Mouse (Mus musculus): Measurements from ENCODE around the gene Smg6. TPM values are rescaled to one million over a fixed set of nuclear protein-coding genes. Genes with fewer than 3 reads are reported as not detected.
"Not testable (repeated sequence)": the region's sequence is repeated elsewhere in the genome, so short reads cannot be mapped to it uniquely, and the experiment has no call there.

Gene Smg6
- polyA plus RNA-seq, 1 experiment from 2014 or later, result 17.1 TPM

- Histone ChIP-seq H3K36me3 (replicated peaks) (no peaks in the 10 kb centered on the region), H3K4me3 (peak within 1 kb of the TSS; percentile 44), H3K9me3 (no peaks in the 10 kb centered on the region), H3K27me3 (replicated peaks) (peaks cover 49% of the 10 kb centered on the region), H3K27ac (peak within 1 kb of the TSS; percentile 27), H3K9ac (peak within 1 kb of the TSS; percentile 46), H3K4me2 (peak within 1 kb of the TSS; percentile 95), H3K4me1 (peaks cover 86% of the 10 kb centered on the region)
- ATAC-seq (replicated peaks), result peak; percentile 0; the same call in 1 of the 2 replicates
- 6% methylated on average over 23 of the region's 23 CpGs for WGBS
These were observed 243.9 kb downstream of the Smg6 start, which contains the start of gene Hic1 for GRCm38 (mm10) chr11:75169405-75170080. Gene Hic1 (minus strand): TSS chr11:75169519.

GRCm38 (mm10) chr11:75170136-75170751 lies 244.6 kb downstream of the Smg6 start:
- Histone ChIP-seq H3K4me2 (peak overlapping the region; percentile 95), H3K4me1 (peaks cover 85% of the 10 kb centered on the region), H3K4me3 (peak overlapping the region; percentile 44), H3K27me3 (replicated peaks) (peaks cover 42% of the 10 kb centered on the region), H3K27ac (peak overlapping the region; percentile 27), H3K9ac (peak overlapping the region; percentile 28), H3K9me3 (no peaks in the 10 kb centered on the region), H3K36me3 (replicated peaks) (no peaks in the 10 kb centered on the region)
- peak; percentile 78 for ATAC-seq (replicated peaks)
- under 1% methylated on average over 38 of the region's 38 CpGs for WGBS

GRCm38 (mm10) chr11:75171186-75171865 lies 245.7 kb downstream of the Smg6 start:
- Histone ChIP-seq H3K36me3 (replicated peaks) (no peaks in the 10 kb centered on the region; the same call in 1 of the 2 replicates), H3K9me3 (no peaks in the 10 kb centered on the region), H3K4me3 (peak overlapping the region; percentile 83; the same call in 1 of the 2 replicates), H3K9ac (no peak overlapping the region), H3K4me1 (peaks cover 74% of the 10 kb centered on the region), H3K27me3 (replicated peaks) (peaks cover 31% of the 10 kb centered on the region), H3K27ac (no peak overlapping the region), H3K4me2 (peak overlapping the region; percentile 95)
- 7% methylated on average over 17 of the region's 17 CpGs for WGBS
- no peak for ATAC-seq (replicated peaks)

- Histone ChIP-seq H3K27ac (peak overlapping the region; percentile 85; the same call in 1 of the 2 replicates), H3K4me1 (peaks cover 64% of the 10 kb centered on the region), H3K9ac (peak overlapping the region; percentile 65), H3K27me3 (replicated peaks) (peaks cover 21% of the 10 kb centered on the region), H3K36me3 (replicated peaks) (no peaks in the 10 kb centered on the region; the same call in 1 of the 2 replicates), H3K4me2 (peak overlapping the region; percentile 88), H3K9me3 (no peaks in the 10 kb centered on the region), H3K4me3 (peak overlapping the region; percentile 83)
- peak; percentile 1; the same call in 1 of the 2 replicates for ATAC-seq (replicated peaks)
- under 1% methylated on average over 74 of the region's 75 CpGs for WGBS
These were observed 246.8 kb downstream of the Smg6 start for GRCm38 (mm10) chr11:75172151-75173094.

- peak overlapping the region; percentile 85 for H3K27ac ChIP-seq
- peaks cover 64% of the 10 kb centered on the region for H3K4me1 ChIP-seq
- H3K36me3 ChIP-seq (replicated peaks), result no peaks in the 10 kb centered on the region; the same call in 1 of the 2 replicates
- WGBS, result under 1% methylated on average over 70 of the region's 71 CpGs
- H3K4me2 ChIP-seq, result peak overlapping the region; percentile 88
- H3K9me3 ChIP-seq, result no peaks in the 10 kb centered on the region
- peak overlapping the region; percentile 83 for H3K4me3 ChIP-seq
- H3K9ac ChIP-seq, result peak overlapping the region; percentile 65
- ATAC-seq (replicated peaks), result peak; percentile 58
- peaks cover 13% of the 10 kb centered on the region for H3K27me3 ChIP-seq (replicated peaks)
These were observed 247.6 kb downstream of the Smg6 start for GRCm38 (mm10) chr11:75173095-75173798.

GRCm38 (mm10) chr11:75173799-75174165 lies 248.2 kb downstream of the Smg6 start:
- peaks cover 59% of the 10 kb centered on the region for H3K4me1 ChIP-seq
- peak overlapping the region; percentile 65 for H3K9ac ChIP-seq
- H3K36me3 ChIP-seq (replicated peaks), result no peaks in the 10 kb centered on the region; the same call in 1 of the 2 replicates
- H3K9me3 ChIP-seq, result no peaks in the 10 kb centered on the region
- WGBS, result 2% methylated on average over 15 of the region's 15 CpGs
- H3K27ac ChIP-seq, result peak overlapping the region; percentile 85
- H3K27me3 ChIP-seq (replicated peaks), result peaks cover 7% of the 10 kb centered on the region
- H3K4me2 ChIP-seq, result peak overlapping the region; percentile 88
- peak overlapping the region; percentile 83 for H3K4me3 ChIP-seq
- ATAC-seq (replicated peaks), result no peak

- 70% methylated on average over 6 of the region's 6 CpGs for WGBS
- not testable (repeated sequence) for ATAC-seq (replicated peaks); H3K36me3 ChIP-seq (replicated peaks); H3K4me3 ChIP-seq; H3K27me3 ChIP-seq (replicated peaks); H3K27ac ChIP-seq; H3K9ac ChIP-seq; H3K9me3 ChIP-seq
- H3K4me2 ChIP-seq, result peak overlapping the region; percentile 88; the same call in 1 of the 2 replicates
- peaks cover 54% of the 10 kb centered on the region for H3K4me1 ChIP-seq
These were observed 249.0 kb downstream of the Smg6 start for GRCm38 (mm10) chr11:75174574-75174973.

- no peak for ATAC-seq (replicated peaks)
- Histone ChIP-seq H3K27me3 (replicated peaks) (no peaks in the 10 kb centered on the region), H3K9ac (peak overlapping the region; percentile 80), H3K4me2 (peak overlapping the region; percentile 91), H3K9me3 (no peaks in the 10 kb centered on the region), H3K36me3 (replicated peaks) (no peaks in the 10 kb centered on the region; the same call in 1 of the 2 replicates), H3K4me1 (peaks cover 23% of the 10 kb centered on the region), H3K27ac (peak overlapping the region; percentile 91), H3K4me3 (peak overlapping the region; percentile 65)
- 56% methylated on average over 12 of the region's 12 CpGs for WGBS
These were observed 252.4 kb downstream of the Smg6 start for GRCm38 (mm10) chr11:75178011-75178410.

- peak within 1 kb of the TSS; percentile 65 for H3K4me3 ChIP-seq
- H3K27ac ChIP-seq, result peak within 1 kb of the TSS; percentile 91
- peak within 1 kb of the TSS; percentile 80 for H3K9ac ChIP-seq
- peak within 1 kb of the TSS; percentile 91 for H3K4me2 ChIP-seq
- peak; percentile 96 for ATAC-seq (replicated peaks)
- H3K4me1 ChIP-seq, result peaks cover 20% of the 10 kb centered on the region
- H3K36me3 ChIP-seq (replicated peaks), result no peaks in the 10 kb centered on the region; the same call in 1 of the 2 replicates
- H3K27me3 ChIP-seq (replicated peaks), result no peaks in the 10 kb centered on the region
- H3K9me3 ChIP-seq, result no peaks in the 10 kb centered on the region
- WGBS, result under 1% methylated on average over 33 of the region's 33 CpGs
These were observed 253.1 kb downstream of the Smg6 start, which contains the start of gene Ovca2 for GRCm38 (mm10) chr11:75178672-75179208. Gene Ovca2 (minus strand): TSS chr11:75178835.

- Histone ChIP-seq H3K9me3 (no peaks in the 10 kb centered on the region), H3K4me3 (no peak overlapping the region), H3K27me3 (replicated peaks) (no peaks in the 10 kb centered on the region), H3K27ac (0 out of 2 replicates have a peak overlapping the region, but pooled peaks have one; percentile 23), H3K36me3 (replicated peaks) (no peaks in the 10 kb centered on the region), H3K9ac (no peak overlapping the region), H3K4me1 (peaks cover 16% of the 10 kb centered on the region), H3K4me2 (no peak overlapping the region)
- no peak for ATAC-seq (replicated peaks)
- WGBS, result 79% methylated on average over 2 of the region's 2 CpGs
These were observed 258.4 kb downstream of the Smg6 start for GRCm38 (mm10) chr11:75183917-75184570.

All from midbrain, embryonic 15.5 days (tissue).